Mouse (Mus musculus) liver, embryonic 14 days (tissue): ENCODE data around the gene Krtap6-2. TPM values are rescaled to one million over a fixed set of nuclear protein-coding genes. Genes with fewer than 3 reads are reported as not detected.

Source experiments
- polyA plus RNA-seq: library from polyadenylated mRNA; depleted of rRNA; stranded (reverse); fragments of >200 nt; gene quantifications from 2 replicates; pipeline ENCODE4 v1.2.3, GENCODE M21; 2012; rRNA removed

The Krtap6-2 gene
- not detected in 2 replicates for polyA plus RNA-seq

GRCm38 (mm10) chr16:89420011-89420410 is at the start of gene Krtap6-2:
Gene Krtap6-2, minus strand, starts transcription at chr16:89420111.

GRCm38 (mm10) chr16:89403768-89404167 is 16.1 kb downstream of the Krtap6-2 start, which contains the start of gene Krtap21-1:
Gene Krtap21-1, minus strand, starts transcription at chr16:89403868.

Other genes starting within 250 kb of the Krtap6-2 start
- gene 1110057P08Rik, start 245.4 kb downstream of the Krtap6-2 start, polyA plus RNA-seq: not detected in 2 replicates
- gene Krtap20-2, start 214.2 kb downstream of the Krtap6-2 start, polyA plus RNA-seq: not detected in 2 replicates
- gene Krtap21-1, start 16.2 kb downstream of the Krtap6-2 start, polyA plus RNA-seq: not detected in 2 replicates
- not detected in 2 replicates for gene Krtap8-1, start 67.8 kb upstream of the Krtap6-2 start, polyA plus RNA-seq
- not detected in 2 replicates for gene Krtap7-1, start 88.2 kb upstream of the Krtap6-2 start, polyA plus RNA-seq
- gene Krtap11-1, start 151.1 kb upstream of the Krtap6-2 start, polyA plus RNA-seq: not detected in 2 replicates